Mouse (Mus musculus) NIH3T3 (cell line): Measurements from ENCODE around the gene Hoxa4.

Experiments
- DNase-seq: peaks from one replicate; pipeline ENCODE4 v3.0.0-alpha.2; 2012; ENCODE audit warnings: low read depth

Gene Hoxa4

GRCm38 (mm10) chr6:52228475-52229465, 37.2 kb upstream of the Hoxa4 start:
- DNase-seq: no peak

GRCm38 (mm10) chr6:52227470-52228222, 36.1 kb upstream of the Hoxa4 start:
- DNase-seq: peak; percentile 69

GRCm38 (mm10) chr6:52226569-52227257, 35.2 kb upstream of the Hoxa4 start:
- DNase-seq: no peak

- DNase-seq: no peak
These were observed 34.3 kb upstream of the Hoxa4 start for GRCm38 (mm10) chr6:52225612-52226568.

- DNase-seq: no peak
These were observed 33.5 kb upstream of the Hoxa4 start for GRCm38 (mm10) chr6:52224895-52225611.

- no peak for DNase-seq
These were observed 32.6 kb upstream of the Hoxa4 start for GRCm38 (mm10) chr6:52223939-52224760.

- no peak for DNase-seq
These were observed 31.2 kb upstream of the Hoxa4 start for GRCm38 (mm10) chr6:52222729-52223128.

- no peak for DNase-seq
These were observed 30.6 kb upstream of the Hoxa4 start for GRCm38 (mm10) chr6:52221993-52222685.

GRCm38 (mm10) chr6:52221337-52221992, 29.9 kb upstream of the Hoxa4 start, which contains the start of gene Hoxa7:
Gene Hoxa7 (minus strand): TSS chr6:52221854.
- peak; percentile 96 for DNase-seq

GRCm38 (mm10) chr6:52220865-52221310, 29.3 kb upstream of the Hoxa4 start:
- DNase-seq: peak; percentile 27

GRCm38 (mm10) chr6:52220003-52220864, 28.7 kb upstream of the Hoxa4 start:
- DNase-seq: peak; percentile 13

GRCm38 (mm10) chr6:52219234-52219942, 27.8 kb upstream of the Hoxa4 start:
- DNase-seq: no peak

GRCm38 (mm10) chr6:52218643-52219215, 27.2 kb upstream of the Hoxa4 start:
- DNase-seq: no peak

- peak; percentile 45 for DNase-seq
These were observed 26.5 kb upstream of the Hoxa4 start for GRCm38 (mm10) chr6:52217895-52218642.

GRCm38 (mm10) chr6:52217459-52217768, 25.9 kb upstream of the Hoxa4 start:
- peak; percentile 94 for DNase-seq
